17 mouse cellular contexts compared by ENCODE assay signal in the genomic region with DNA sequence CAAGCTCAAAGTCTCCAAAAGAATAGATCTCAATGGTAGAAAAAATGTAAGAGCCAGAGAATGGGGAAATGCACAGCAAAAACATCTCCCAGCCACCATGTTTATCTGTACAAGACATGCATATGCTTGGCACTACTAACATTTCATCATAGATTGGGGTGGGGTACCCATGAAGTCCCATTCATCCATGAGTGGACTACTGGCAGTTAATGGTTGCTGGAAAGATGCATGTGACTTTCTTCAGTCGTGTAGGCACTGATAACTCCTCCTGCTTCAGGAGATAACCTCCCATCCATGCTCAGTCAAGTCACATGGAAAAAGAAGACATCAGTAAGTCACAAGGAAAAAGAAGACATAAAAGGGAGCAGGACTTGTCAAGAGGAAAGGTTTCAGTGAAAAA.
"Had no signal": no experiment of that assay in that cellular context is flagged by ENCODE, and none has a peak within 500 bp of the region (broad histone marks: within the 10 kb centered on the region; RNA-seq: fewer than 3 reads in every experiment).

No protein-coding gene starts in this region.

- H3K4me2 ChIP-seq: lung, embryonic 15.5 days; midbrain, embryonic 11.5 days; midbrain, embryonic 13.5 days; midbrain, embryonic 15.5 days; neural tube, embryonic 12.5 days; stomach, embryonic 15.5 days had no signal

- H3K9ac ChIP-seq: lung, embryonic 15.5 days; midbrain, embryonic 13.5 days; midbrain, embryonic 15.5 days; neural tube, embryonic 12.5 days; stomach, embryonic 15.5 days had no signal

- H3K4me3 ChIP-seq: lung, embryonic 15.5 days; megakaryocyte, embryonic 14.5 days; midbrain, embryonic 13.5 days; midbrain, embryonic 15.5 days; neural tube, embryonic 12.5 days; stomach, embryonic 15.5 days had no signal

- DNase-seq: lung, adult 2 months; lung, postnatal 14 days; lung, postnatal 36 days; right cerebral cortex, postnatal 14 days; thymus, adult 2 months; thymus, postnatal 14 days; thymus, postnatal 36 days had no signal

- H3K27ac ChIP-seq: lung, embryonic 15.5 days; macrophage; midbrain, embryonic 13.5 days; midbrain, embryonic 15.5 days; neural tube, embryonic 12.5 days; stomach, embryonic 15.5 days; stomach, postnatal 0 days had no signal

- H3K36me3 ChIP-seq: lung, embryonic 15.5 days; midbrain, embryonic 13.5 days; midbrain, embryonic 15.5 days; neural tube, embryonic 12.5 days; stomach, embryonic 15.5 days had no signal

- H3K9me3 ChIP-seq: lung, embryonic 15.5 days; megakaryocyte, embryonic 14.5 days; midbrain, embryonic 13.5 days; midbrain, embryonic 15.5 days; neural tube, embryonic 12.5 days; stomach, embryonic 15.5 days had no signal

- ATAC-seq: lung, postnatal 0 days; midbrain, embryonic 13.5 days; midbrain, embryonic 15.5 days had no signal

- H3K4me1 ChIP-seq: lung, embryonic 15.5 days; megakaryocyte, embryonic 14.5 days; midbrain, embryonic 13.5 days; midbrain, embryonic 15.5 days; neural tube, embryonic 12.5 days; stomach, embryonic 15.5 days had no signal

- H3K27me3 ChIP-seq: lung, embryonic 15.5 days; midbrain, embryonic 13.5 days; midbrain, embryonic 15.5 days; neural tube, embryonic 12.5 days; stomach, embryonic 15.5 days had no signal
